Mouse (Mus musculus): ENCODE data around the gene Vamp1.

- TF ChIP-seq FLI1 (IDR thresholded peaks at IDR 0.05; ENCODE audit: low read length) (no peak), GATA1 (IDR thresholded peaks at IDR 0.05; ENCODE audit: borderline replicate concordance, low read length) (no peak)
Observed at GRCm38 (mm10) chr6:125218963-125219362, 3.6 kb downstream of the Vamp1 start.
